Mouse (Mus musculus) erythroblast, embryonic 14.5 days (primary cell): ENCODE results near the gene Ppfia3.

Experiments used
- GATA1 ChIP-seq: IDR thresholded peaks from 2 replicates; pipeline ENCODE4 v1.6.1; 2012; ENCODE audit warnings: low read length, inconsistent platforms, mixed read lengths
- TAL1 ChIP-seq: IDR thresholded peaks from 3 replicates; pipeline ENCODE4 v1.6.1; 2012; ENCODE audit warnings: low read length, inconsistent platforms, mixed read lengths

- no peak for TF ChIP-seq TAL1
- TF ChIP-seq GATA1: no peak
Observed at GRCm38 (mm10) chr7:45415636-45416035, 48.8 kb upstream of the Ppfia3 start.
